Mouse (Mus musculus): ENCODE measurements around the gene Me3. TPM values are rescaled to one million over a fixed set of nuclear protein-coding genes. Genes with fewer than 3 reads are reported as not detected.

Me3 gene
- total RNA-seq, 1 experiment: 0.13 TPM

- no peaks in the 10 kb centered on the region for H3K9me3 ChIP-seq (ENCODE audit: control insufficient read depth, insufficient read depth, low read depth, low read length)
- peak; percentile 72 for TF ChIP-seq MAFK (IDR thresholded peaks at IDR 0.05; ENCODE audit: insufficient read depth, low read depth, low read length)
- no peak for TF ChIP-seq HCFC1 (IDR thresholded peaks at IDR 0.05; ENCODE audit: borderline replicate concordance, insufficient read depth, low read length)
- no peak overlapping the region for H3K27ac ChIP-seq (ENCODE audit: insufficient read depth, low read depth, low read length, poor library complexity, severe bottlenecking)
- H3K4me1 ChIP-seq (ENCODE audit: control insufficient read depth in 2 of 2, insufficient read depth in 2 of 2, low read length in 2 of 2, poor library complexity in 1 of 2): no peaks in the 10 kb centered on the region
- DNase-seq (ENCODE audit: low read depth, low spot score): no peak
- no peak overlapping the region for H3K4me3 ChIP-seq (ENCODE audit: insufficient read depth in 1 of 2, low read depth in 1 of 2, low read length in 2 of 2, poor library complexity in 1 of 2, severe bottlenecking in 1 of 2)
- H3K9ac ChIP-seq (ENCODE audit: insufficient read depth, low read depth, low read length, poor library complexity, severe bottlenecking): no peak overlapping the region
- no peaks in the 10 kb centered on the region for H3K36me3 ChIP-seq (ENCODE audit: control insufficient read depth, insufficient read depth, low read length, poor library complexity, severe bottlenecking)
- in situ Hi-C loops (cut with MboI; ENCODE audit: low sequenced_read_pairs in 2 of 2, unreplicated experiment in 2 of 2): no loop called here
These were observed 26.3 kb upstream of the Me3 start for GRCm38 (mm10) chr7:89605589-89606536.

- H3K4me3 ChIP-seq (ENCODE audit: insufficient read depth in 1 of 2, low read depth in 1 of 2, low read length in 2 of 2, poor library complexity in 1 of 2, severe bottlenecking in 1 of 2): no peak overlapping the region
- no peak overlapping the region for H3K27ac ChIP-seq (ENCODE audit: insufficient read depth, low read depth, low read length, poor library complexity, severe bottlenecking)
- no peaks in the 10 kb centered on the region for H3K9me3 ChIP-seq (ENCODE audit: control insufficient read depth, insufficient read depth, low read depth, low read length)
- no peak for TF ChIP-seq MAFK (IDR thresholded peaks at IDR 0.05; ENCODE audit: insufficient read depth, low read depth, low read length)
- TF ChIP-seq CHD2 (IDR thresholded peaks at IDR 0.05; ENCODE audit: low read depth, low read length): no peak
- no peak for TF ChIP-seq HCFC1 (IDR thresholded peaks at IDR 0.05; ENCODE audit: borderline replicate concordance, insufficient read depth, low read length)
- TF ChIP-seq ZNF384 (IDR thresholded peaks at IDR 0.05; ENCODE audit: low read depth, low read length): no peak
- TF ChIP-seq ZC3H11A (IDR thresholded peaks at IDR 0.05; ENCODE audit: borderline replicate concordance, low read depth, low read length): no peak
- no peak for DNase-seq (ENCODE audit: low read depth, low spot score)
- H3K4me1 ChIP-seq (ENCODE audit: control insufficient read depth in 2 of 2, insufficient read depth in 2 of 2, low read length in 2 of 2, poor library complexity in 1 of 2): no peaks in the 10 kb centered on the region
- H3K36me3 ChIP-seq (ENCODE audit: control insufficient read depth, insufficient read depth, low read length, poor library complexity, severe bottlenecking): no peaks in the 10 kb centered on the region
- in situ Hi-C loops (cut with MboI; ENCODE audit: low sequenced_read_pairs in 2 of 2, unreplicated experiment in 2 of 2): no loop called here
- H3K9ac ChIP-seq (ENCODE audit: insufficient read depth, low read depth, low read length, poor library complexity, severe bottlenecking): no peak overlapping the region
These were observed 24.9 kb upstream of the Me3 start for GRCm38 (mm10) chr7:89607329-89607728.

- H3K9ac ChIP-seq (ENCODE audit: insufficient read depth, low read depth, low read length, poor library complexity, severe bottlenecking): no peak overlapping the region
- no peak for DNase-seq (ENCODE audit: low read depth, low spot score)
- TF ChIP-seq CHD2 (IDR thresholded peaks at IDR 0.05; ENCODE audit: low read depth, low read length): no peak
- no peak for TF ChIP-seq ZC3H11A (IDR thresholded peaks at IDR 0.05; ENCODE audit: borderline replicate concordance, low read depth, low read length)
- no peak for TF ChIP-seq MAFK (IDR thresholded peaks at IDR 0.05; ENCODE audit: insufficient read depth, low read depth, low read length)
- TF ChIP-seq ZNF384 (IDR thresholded peaks at IDR 0.05; ENCODE audit: low read depth, low read length): no peak
- TF ChIP-seq HCFC1 (IDR thresholded peaks at IDR 0.05; ENCODE audit: borderline replicate concordance, insufficient read depth, low read length): no peak
- H3K9me3 ChIP-seq (ENCODE audit: control insufficient read depth, insufficient read depth, low read depth, low read length): no peaks in the 10 kb centered on the region
- in situ Hi-C loops (cut with MboI; ENCODE audit: low sequenced_read_pairs in 2 of 2, unreplicated experiment in 2 of 2): no loop called here
- no peaks in the 10 kb centered on the region for H3K36me3 ChIP-seq (ENCODE audit: control insufficient read depth, insufficient read depth, low read length, poor library complexity, severe bottlenecking)
- no peaks in the 10 kb centered on the region for H3K4me1 ChIP-seq (ENCODE audit: control insufficient read depth in 2 of 2, insufficient read depth in 2 of 2, low read length in 2 of 2, poor library complexity in 1 of 2)
- H3K27ac ChIP-seq (ENCODE audit: insufficient read depth, low read depth, low read length, poor library complexity, severe bottlenecking): no peak overlapping the region
- H3K4me3 ChIP-seq (ENCODE audit: insufficient read depth in 1 of 2, low read depth in 1 of 2, low read length in 2 of 2, poor library complexity in 1 of 2, severe bottlenecking in 1 of 2): no peak overlapping the region
These were observed 21.0 kb upstream of the Me3 start for GRCm38 (mm10) chr7:89611236-89611635.

GRCm38 (mm10) chr7:89616235-89616634, 16.0 kb upstream of the Me3 start:
- in situ Hi-C loops (cut with MboI; ENCODE audit: low sequenced_read_pairs in 2 of 2, unreplicated experiment in 2 of 2): no loop called here
- Histone ChIP-seq H3K36me3 (ENCODE audit: control insufficient read depth, insufficient read depth, low read length, poor library complexity, severe bottlenecking) (no peaks in the 10 kb centered on the region), H3K9ac (ENCODE audit: insufficient read depth, low read depth, low read length, poor library complexity, severe bottlenecking) (no peak overlapping the region), H3K9me3 (ENCODE audit: control insufficient read depth, insufficient read depth, low read depth, low read length) (no peaks in the 10 kb centered on the region), H3K4me3 (ENCODE audit: insufficient read depth in 1 of 2, low read depth in 1 of 2, low read length in 2 of 2, poor library complexity in 1 of 2, severe bottlenecking in 1 of 2) (no peak overlapping the region), H3K4me1 (ENCODE audit: control insufficient read depth in 2 of 2, insufficient read depth in 2 of 2, low read length in 2 of 2, poor library complexity in 1 of 2) (no peaks in the 10 kb centered on the region), H3K27ac (ENCODE audit: insufficient read depth, low read depth, low read length, poor library complexity, severe bottlenecking) (no peak overlapping the region)
- DNase-seq (ENCODE audit: low read depth, low spot score): no peak
- no peak for TF ChIP-seq ZNF384 (IDR thresholded peaks at IDR 0.05; ENCODE audit: low read depth, low read length)
- TF ChIP-seq MAFK (IDR thresholded peaks at IDR 0.05; ENCODE audit: insufficient read depth, low read depth, low read length): no peak
- no peak for TF ChIP-seq CHD2 (IDR thresholded peaks at IDR 0.05; ENCODE audit: low read depth, low read length)
- no peak for TF ChIP-seq HCFC1 (IDR thresholded peaks at IDR 0.05; ENCODE audit: borderline replicate concordance, insufficient read depth, low read length)
- TF ChIP-seq ZC3H11A (IDR thresholded peaks at IDR 0.05; ENCODE audit: borderline replicate concordance, low read depth, low read length): no peak
